Comparison of ENCODE assay signal across 10 mouse cellular contexts in the genomic region with DNA sequence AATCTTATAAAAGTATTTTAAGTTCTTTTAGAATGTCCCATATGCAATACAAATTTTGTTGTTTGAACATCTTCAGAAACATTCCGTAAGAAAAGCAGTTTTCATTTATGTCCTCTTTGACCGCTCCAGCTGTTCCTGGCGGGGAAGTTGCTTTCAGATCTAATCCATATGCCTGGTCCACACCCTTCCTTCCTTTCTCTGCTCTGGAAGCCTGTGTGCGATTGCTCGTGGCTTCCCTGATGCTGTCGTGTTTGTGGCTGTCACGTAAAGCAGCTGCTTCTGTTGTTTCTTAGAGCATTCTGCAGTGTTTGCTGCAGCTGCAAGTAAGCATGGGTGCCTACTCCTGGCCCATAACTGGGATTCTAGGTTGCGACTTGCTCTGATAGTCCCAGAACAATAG. TPM values are rescaled to one million over a fixed set of nuclear protein-coding genes. Genes with fewer than 3 reads are reported as not detected.
DNase-seq lines count a peak whose midpoint lies in the region; ATAC-seq and TF ChIP-seq lines count a peak whose summit lies in the region.
"Had no signal": no experiment of that assay in that cellular context is flagged by ENCODE, and none has a peak within 500 bp of the region (broad histone marks: within the 10 kb centered on the region; RNA-seq: fewer than 3 reads in every experiment).

No protein-coding gene starts in this region.

- WGBS in hindbrain, postnatal 0 days, result 80% methylated on average over 8 of the region's 8 CpGs
- 76% methylated on average over 8 of the region's 8 CpGs for WGBS in hindbrain, embryonic 12.5 days
- 80% methylated on average over 8 of the region's 8 CpGs for WGBS in liver, adult 2 months
- WGBS in stomach, embryonic 15.5 days, result 36% methylated on average over 8 of the region's 8 CpGs

- H3K9me3 ChIP-seq in hindbrain, postnatal 0 days (ENCODE audit: low read length), result no peaks in the 10 kb centered on the region
- H3K9me3 ChIP-seq in hindbrain, embryonic 12.5 days (replicated peaks), result no peaks in the 10 kb centered on the region
- H3K9me3 ChIP-seq in stomach, embryonic 15.5 days, result no peaks in the 10 kb centered on the region

- TF ChIP-seq POLR2A in liver, adult 2 months (IDR thresholded peaks at IDR 0.05; ENCODE audit: extremely low read depth, insufficient read depth, low read length), result no peak

- 0 out of 2 replicates have a peak overlapping the region, but pooled peaks have one; percentile 0 for H3K27ac ChIP-seq in hindbrain, postnatal 0 days
- H3K27ac ChIP-seq in hindbrain, embryonic 12.5 days, result no peak overlapping the region
- peak overlapping the region; percentile 38 for H3K27ac ChIP-seq in liver, adult 2 months (replicated peaks; ENCODE audit: insufficient read depth, low read depth, low read length)
- H3K27ac ChIP-seq in stomach, embryonic 15.5 days, result peak overlapping the region; percentile 42

- no peaks in the 10 kb centered on the region for H3K36me3 ChIP-seq in hindbrain, postnatal 0 days (ENCODE audit: insufficient read depth, low read length)
- no peaks in the 10 kb centered on the region for H3K36me3 ChIP-seq in hindbrain, embryonic 12.5 days
- H3K36me3 ChIP-seq in liver, adult 2 months (ENCODE audit: control insufficient read depth, insufficient read depth, low read length), result no peaks in the 10 kb centered on the region
- H3K36me3 ChIP-seq in stomach, embryonic 15.5 days, result no peaks in the 10 kb centered on the region

- no peak overlapping the region for H3K4me3 ChIP-seq in hindbrain, postnatal 0 days (ENCODE audit: low read length)
- no peak overlapping the region for H3K4me3 ChIP-seq in hindbrain, embryonic 12.5 days
- H3K4me3 ChIP-seq in liver, adult 2 months (ENCODE audit: insufficient read depth, low read depth, low read length), result no peak overlapping the region
- no peak overlapping the region for H3K4me3 ChIP-seq in stomach, embryonic 15.5 days (replicated peaks)

- H3K4me2 ChIP-seq in hindbrain, postnatal 0 days (ENCODE audit: low read depth, low read length), result no peak overlapping the region
- no peak overlapping the region for H3K4me2 ChIP-seq in hindbrain, embryonic 12.5 days (replicated peaks)
- H3K4me2 ChIP-seq in stomach, embryonic 15.5 days, result peak overlapping the region; percentile 1; the same call in 1 of the 2 replicates

- DNase-seq in hindbrain, postnatal 0 days (ENCODE audit: low spot score), result no peak
- peak; percentile 33 for DNase-seq in heart, postnatal 4 days
- no peak for DNase-seq in liver, adult 2 months (ENCODE audit: extremely low read depth, low read depth, low spot score)
- no peak for DNase-seq in thymus, postnatal 10 days (ENCODE audit: low spot score in 2 of 2)
- no peak for DNase-seq in layer of hippocampus, postnatal 10 days (ENCODE audit: low spot score in 2 of 2)
- DNase-seq in frontal cortex, postnatal 14 days (ENCODE audit: low spot score in 2 of 2), result no peak
- DNase-seq: cerebellum, adult 11 months; spleen, adult 18-20 months had no signal

- no peaks in the 10 kb centered on the region for H3K4me1 ChIP-seq in hindbrain, postnatal 0 days (ENCODE audit: insufficient read depth, low read length)
- no peaks in the 10 kb centered on the region for H3K4me1 ChIP-seq in hindbrain, embryonic 12.5 days
- H3K4me1 ChIP-seq in liver, adult 2 months (ENCODE audit: control insufficient read depth, insufficient read depth, low read length), result no peaks in the 10 kb centered on the region
- H3K4me1 ChIP-seq in stomach, embryonic 15.5 days, result peaks cover 5% of the 10 kb centered on the region; the same call in 1 of the 2 replicates

- H3K79me2 ChIP-seq in liver, adult 2 months (ENCODE audit: control insufficient read depth, insufficient read depth, low read length), result no peaks in the 10 kb centered on the region

- TF ChIP-seq CTCF in hindbrain, postnatal 0 days (IDR thresholded peaks at IDR 0.05; ENCODE audit: low read depth), result no peak
- TF ChIP-seq CTCF in liver, adult 2 months (IDR thresholded peaks at IDR 0.05; ENCODE audit: low read depth, low read length), result no peak

- no peaks in the 10 kb centered on the region for H3K27me3 ChIP-seq in hindbrain, postnatal 0 days (ENCODE audit: insufficient read depth, low read length)
- no peaks in the 10 kb centered on the region for H3K27me3 ChIP-seq in hindbrain, embryonic 12.5 days
- H3K27me3 ChIP-seq in liver, adult 2 months (ENCODE audit: control insufficient read depth, insufficient read depth, low read length), result no peaks in the 10 kb centered on the region
- no peaks in the 10 kb centered on the region for H3K27me3 ChIP-seq in stomach, embryonic 15.5 days (replicated peaks)

- H3K9ac ChIP-seq in hindbrain, postnatal 0 days (replicated peaks; ENCODE audit: low read length), result no peak overlapping the region
- no peak overlapping the region for H3K9ac ChIP-seq in hindbrain, embryonic 12.5 days
- H3K9ac ChIP-seq in liver, adult 2 months (ENCODE audit: low read depth, low read length), result no peak overlapping the region
- H3K9ac ChIP-seq in stomach, embryonic 15.5 days, result no peak overlapping the region

- no peak for ATAC-seq in hindbrain, postnatal 0 days
- no peak for ATAC-seq in hindbrain, embryonic 12.5 days (ENCODE audit: low FRiP score)
- no peak for ATAC-seq in stomach, embryonic 15.5 days (ENCODE audit: insufficient read depth, low FRiP score, low read depth)

RNA-seq across cellular contexts. Expression of a gene that starts 32.4 kb away (rescaled TPM):
- 54.6 and 60.7 TPM in 2 replicates for total RNA-seq in hindbrain, postnatal 0 days (2014; rRNA removed)
- 204 and 220 TPM in 2 replicates for polyA plus RNA-seq in hindbrain, postnatal 0 days (2015; fragmentation: Nextera tagmentation; extraction: Ambion mirVana)
- polyA plus RNA-seq in hindbrain, embryonic 12.5 days (2016; fragmentation: Nextera tagmentation; extraction: Ambion mirVana), result 226 and 235 TPM in 2 replicates
- total RNA-seq in heart, postnatal 4 days (2021), result 10 to 100 TPM; 62.0 to 67.9 TPM
- total RNA-seq in liver, adult 2 months (2014; rRNA removed), result 28.3 and 28.7 TPM in 2 replicates
- 13.4 and 15.9 TPM in 2 replicates for polyA plus RNA-seq in liver, adult 2 months (2012; rRNA removed)
- 199 and 207 TPM in 2 replicates for polyA plus RNA-seq in stomach, embryonic 15.5 days (2015; fragmentation: Nextera tagmentation; extraction: Ambion mirVana)
- 10 to 100 TPM; 75.0 to 79.2 TPM for total RNA-seq in layer of hippocampus, postnatal 10 days (2021)

RNA-seq across cellular contexts. Expression of a gene that starts 36.6 kb away (rescaled TPM):
- total RNA-seq in hindbrain, postnatal 0 days (2014; rRNA removed), result 0.94 and 1.7 TPM in 2 replicates
- 0.73 and 0.79 TPM in 2 replicates for polyA plus RNA-seq in hindbrain, postnatal 0 days (2015; fragmentation: Nextera tagmentation; extraction: Ambion mirVana)
- polyA plus RNA-seq in hindbrain, embryonic 12.5 days (2016; fragmentation: Nextera tagmentation; extraction: Ambion mirVana), result 3.6 and 4.3 TPM in 2 replicates
- total RNA-seq in heart, postnatal 4 days (2021), result 1 to 10 TPM; 3.6 to 4.3 TPM
- 0.47 and 0.55 TPM in 2 replicates for total RNA-seq in liver, adult 2 months (2014; rRNA removed)
- polyA plus RNA-seq in liver, adult 2 months (2012; rRNA removed), result 0.07 and 0.09 TPM in 2 replicates
- polyA plus RNA-seq in stomach, embryonic 15.5 days (2015; fragmentation: Nextera tagmentation; extraction: Ambion mirVana), result 6.1 and 6.5 TPM in 2 replicates
- 1 to 10 TPM in 1 of 2 experiments, under 1 TPM in 1; 0.89 to 1.3 TPM for total RNA-seq in layer of hippocampus, postnatal 10 days (2021)
